Mouse (Mus musculus): ENCODE data around the gene Atg4c.

DNA sequence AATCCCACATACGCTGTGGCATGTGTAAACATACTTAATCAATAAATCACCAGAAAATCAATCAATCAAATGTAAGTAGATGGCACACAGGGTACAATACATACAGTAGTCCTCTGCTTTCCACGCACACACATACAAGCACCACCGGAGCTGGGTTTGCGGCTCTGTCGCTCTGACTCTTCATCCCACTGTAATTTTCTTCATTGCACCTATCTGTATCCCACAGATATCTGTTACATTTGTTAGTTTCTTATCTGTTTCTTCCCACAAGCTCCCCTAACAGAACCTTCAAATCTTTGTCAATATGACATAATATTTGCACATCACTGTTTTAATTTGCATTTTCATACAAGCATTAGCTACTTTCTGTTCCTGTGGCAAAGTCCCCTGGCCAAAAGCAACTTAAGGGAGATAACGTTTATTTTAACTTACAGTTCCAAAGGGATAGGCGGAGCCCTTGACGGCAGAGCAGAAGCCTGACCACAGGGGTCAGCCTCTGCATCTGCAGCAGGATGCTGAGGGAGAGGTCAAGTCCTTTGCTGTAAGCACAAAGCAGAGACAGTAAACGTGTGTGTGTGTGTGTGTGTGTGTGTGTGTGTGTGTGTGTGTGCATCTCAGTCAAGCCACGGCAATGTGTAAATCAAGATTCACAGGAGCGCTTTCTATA, 37.0 kb upstream of the Atg4c start:
- TF ChIP-seq CTCF (conservative IDR thresholded peaks at IDR 0.05 in 1 of 2, IDR thresholded peaks at IDR 0.05 in 1 of 2; ENCODE audit: low read depth in 2 of 2, low read length in 2 of 2): no peak
- TF ChIP-seq MAX (IDR thresholded peaks at IDR 0.05; ENCODE audit: low read length): no peak
- TF ChIP-seq ZNF384 (IDR thresholded peaks at IDR 0.05; ENCODE audit: low read depth, low read length): no peak
- no peak for TF ChIP-seq KAT2A (IDR thresholded peaks at IDR 0.05; ENCODE audit: insufficient replicate concordance, low read length)
- no peak for TF ChIP-seq MEF2A (IDR thresholded peaks at IDR 0.05; ENCODE audit: borderline replicate concordance, low read depth, low read length)
- no peak for TF ChIP-seq USF1 (IDR thresholded peaks at IDR 0.05; ENCODE audit: low read depth, low read length)
- no peak for TF ChIP-seq HCFC1 (IDR thresholded peaks at IDR 0.05; ENCODE audit: low read depth, low read length)
